Mouse (Mus musculus): Measurements from ENCODE around the gene Smarcd3. TPM values are rescaled to one million over a fixed set of nuclear protein-coding genes. Genes with fewer than 3 reads are reported as not detected.

The Smarcd3 gene
- polyA plus RNA-seq, 1 experiment = 247 TPM

- DNase-seq (ENCODE audit: low read depth) = no peak
These were observed 26.9 kb downstream of the Smarcd3 start for GRCm38 (mm10) chr5:24597221-24597728.

DNA sequence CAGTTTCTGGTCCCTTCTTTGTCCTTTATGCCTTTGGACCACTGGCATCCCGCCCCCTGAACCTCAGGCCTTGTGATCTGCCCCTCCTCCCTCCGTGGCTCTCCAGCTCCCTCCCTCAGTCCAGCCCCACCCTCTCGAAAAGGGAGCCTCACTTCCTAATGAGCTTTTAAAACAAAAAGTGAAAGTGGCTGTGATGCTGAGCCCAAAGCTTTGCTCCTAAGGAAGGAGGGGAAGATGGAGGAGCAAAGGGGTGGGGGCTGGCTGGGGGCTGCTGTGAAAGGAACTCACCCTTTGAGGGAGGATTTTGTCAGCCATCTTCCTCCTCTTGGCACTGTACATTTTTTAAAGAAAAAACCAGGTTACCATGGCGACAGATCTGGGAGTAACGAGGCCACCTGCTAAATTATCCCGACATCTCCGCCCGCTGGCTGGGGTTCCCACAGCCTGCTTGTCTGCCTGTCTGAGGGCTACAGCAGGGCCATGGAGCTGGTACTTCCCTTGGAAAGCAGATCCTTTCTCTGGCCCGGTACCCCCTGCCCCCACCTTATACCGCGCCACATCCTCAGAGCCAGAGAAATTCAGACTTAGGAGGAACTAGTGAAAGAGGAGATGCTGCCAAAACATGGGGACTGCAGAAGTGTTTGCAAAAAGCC lies 27.6 kb downstream of the Smarcd3 start:
- no peak for DNase-seq (ENCODE audit: low read depth)

GRCm38 (mm10) chr5:24595786-24596380 lies 28.3 kb downstream of the Smarcd3 start:
- no peak for DNase-seq (ENCODE audit: low read depth)

GRCm38 (mm10) chr5:24595261-24595660 lies 28.9 kb downstream of the Smarcd3 start:
- DNase-seq (ENCODE audit: low read depth) = no peak

- no peak for DNase-seq (ENCODE audit: low read depth)
These were observed 29.9 kb downstream of the Smarcd3 start for GRCm38 (mm10) chr5:24594346-24594745.

DNA sequence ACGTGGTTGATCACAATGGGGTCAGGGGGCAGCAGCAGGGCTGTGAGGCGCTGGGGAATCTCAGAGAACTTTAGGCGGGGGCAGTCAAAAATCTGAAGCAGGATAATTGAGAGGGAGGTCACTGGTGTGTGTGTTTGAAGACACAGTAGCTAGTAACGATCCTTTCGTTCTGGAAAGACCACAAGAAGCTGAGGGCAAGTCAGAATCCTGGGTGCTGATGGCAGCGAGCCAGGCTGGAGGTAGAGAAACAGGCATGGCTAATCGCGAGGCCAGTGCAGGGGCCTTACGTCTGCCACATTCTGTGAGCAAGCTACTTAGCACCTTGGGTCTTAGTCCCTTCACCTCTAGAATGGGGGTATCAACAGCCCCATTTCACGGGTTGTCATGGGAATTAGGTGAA lies 30.3 kb downstream of the Smarcd3 start:
- DNase-seq (ENCODE audit: low read depth) = no peak

- DNase-seq (ENCODE audit: low read depth) = no peak
These were observed 31.0 kb downstream of the Smarcd3 start for GRCm38 (mm10) chr5:24593230-24593629.

- DNase-seq (ENCODE audit: low read depth) = no peak
These were observed 31.6 kb downstream of the Smarcd3 start for GRCm38 (mm10) chr5:24592471-24593160.

DNA sequence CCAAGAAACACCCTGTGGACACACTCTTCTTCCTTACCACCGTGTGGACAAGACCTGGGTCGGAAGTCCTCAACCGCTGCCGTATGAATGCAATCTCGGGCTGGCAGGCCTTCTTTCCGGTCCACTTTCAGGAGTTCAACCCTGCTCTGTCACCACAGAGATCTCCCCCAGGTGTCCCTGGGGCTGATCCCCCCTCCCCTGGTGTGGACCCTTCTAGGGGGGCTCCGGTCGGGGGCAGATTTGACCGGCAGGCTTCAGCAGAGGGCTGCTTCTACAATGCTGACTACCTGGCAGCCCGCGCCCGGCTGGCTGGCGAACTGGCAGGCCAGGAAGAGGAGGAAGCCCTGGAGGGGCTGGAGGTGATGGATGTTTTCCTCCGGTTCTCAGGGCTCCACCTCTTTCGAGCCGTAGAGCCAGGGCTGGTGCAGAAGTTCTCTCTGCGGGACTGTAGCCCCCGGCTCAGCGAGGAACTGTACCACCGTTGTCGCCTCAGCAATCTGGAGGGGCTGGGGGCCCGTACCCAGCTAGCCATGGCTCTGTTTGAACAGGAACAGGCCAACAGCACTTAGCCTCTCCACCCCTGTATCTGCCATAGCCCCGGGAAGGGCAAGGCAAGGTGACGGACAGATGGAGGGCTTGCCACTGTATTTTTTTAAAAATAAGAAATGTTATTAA lies 32.3 kb downstream of the Smarcd3 start:
- DNase-seq (ENCODE audit: low read depth) = no peak

- DNase-seq (ENCODE audit: low read depth) = no peak
These were observed 32.9 kb downstream of the Smarcd3 start for GRCm38 (mm10) chr5:24591268-24591721.

DNA sequence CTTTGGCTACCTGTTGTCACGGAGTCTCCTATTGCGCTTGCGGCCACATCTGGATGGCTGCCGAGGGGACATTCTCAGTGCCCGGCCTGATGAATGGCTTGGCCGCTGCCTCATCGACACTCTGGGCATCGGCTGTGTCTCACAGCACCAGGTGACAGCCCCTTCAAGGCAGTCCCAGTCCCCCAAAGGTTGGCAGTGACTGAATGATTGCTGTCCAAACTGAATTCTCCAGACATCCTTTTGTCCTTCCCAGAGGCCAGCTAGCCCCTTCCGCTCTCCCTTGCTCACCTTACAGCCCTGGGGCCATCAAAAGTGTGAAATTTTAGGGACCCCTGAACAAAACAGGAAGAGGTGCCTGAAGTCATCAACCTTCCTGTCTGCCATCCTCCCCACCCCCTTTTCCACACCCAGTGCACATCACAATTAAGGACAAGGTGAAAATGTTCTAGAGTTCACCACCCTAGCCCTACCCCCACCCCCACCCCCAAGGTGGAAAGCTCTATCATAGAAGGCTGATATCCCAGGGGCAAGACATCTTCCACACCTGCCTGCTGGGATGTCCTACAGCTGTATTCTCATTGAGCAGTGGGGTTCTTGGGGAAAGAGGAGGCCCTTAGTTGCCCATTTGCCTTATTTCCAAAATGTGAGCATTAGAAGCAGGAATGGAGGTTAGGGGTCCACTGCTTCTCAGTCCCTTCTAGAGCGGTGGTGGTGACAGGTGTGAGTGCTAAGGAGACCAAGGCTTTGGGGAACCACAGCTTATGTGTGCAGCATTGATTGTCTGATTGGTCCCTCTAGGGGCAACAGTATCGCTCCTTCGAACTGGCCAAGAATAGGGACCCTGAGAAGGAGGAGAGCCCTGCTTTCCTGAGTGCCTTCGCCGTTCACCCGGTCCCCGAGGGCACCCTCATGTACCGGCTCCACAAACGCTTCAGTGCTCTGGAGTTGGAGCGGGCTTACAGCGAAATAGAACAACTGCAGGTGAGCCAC lies 34.4 kb downstream of the Smarcd3 start:
- DNase-seq (ENCODE audit: low read depth) = no peak

- no peak for DNase-seq (ENCODE audit: low read depth)
These were observed 37.0 kb downstream of the Smarcd3 start for GRCm38 (mm10) chr5:24587200-24587577.

DNA sequence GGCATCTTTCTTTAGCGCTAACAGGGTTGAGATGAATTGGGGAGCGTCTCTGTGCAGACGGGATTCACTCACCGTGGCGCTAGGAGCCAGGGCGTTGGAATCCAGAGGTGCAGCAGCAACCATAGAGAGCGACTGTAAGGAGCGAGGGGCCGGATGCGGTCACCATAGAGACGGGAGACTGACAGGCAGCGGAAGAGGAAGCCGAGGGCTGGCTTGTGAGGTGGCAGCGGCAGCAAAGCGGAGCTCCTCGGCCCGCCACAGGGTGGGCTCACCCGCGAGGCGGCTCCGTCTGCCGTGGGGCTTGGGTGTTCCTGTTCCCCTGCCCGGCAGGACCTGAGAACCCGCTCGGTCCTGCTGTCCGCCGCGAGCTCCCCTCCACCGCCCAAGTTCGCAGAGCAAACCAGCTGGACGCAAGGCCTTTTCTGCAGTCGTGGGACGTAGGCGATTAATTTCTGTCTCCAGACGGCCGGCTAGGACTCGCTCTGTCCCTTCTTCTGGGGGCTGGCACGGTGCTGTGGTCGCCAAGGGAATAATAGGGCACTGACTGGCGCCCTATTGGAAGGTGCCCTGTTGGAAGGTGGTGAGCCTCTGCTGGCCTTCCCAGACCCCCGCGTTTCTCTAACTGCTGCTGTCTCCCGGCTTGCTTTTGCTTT lies 37.5 kb downstream of the Smarcd3 start, which contains the start of gene Chpf2:
Chpf2 (plus strand) TSS at position 195 of the 653 bp plus-strand sequence.
- no peak for DNase-seq (ENCODE audit: low read depth)

DNA sequence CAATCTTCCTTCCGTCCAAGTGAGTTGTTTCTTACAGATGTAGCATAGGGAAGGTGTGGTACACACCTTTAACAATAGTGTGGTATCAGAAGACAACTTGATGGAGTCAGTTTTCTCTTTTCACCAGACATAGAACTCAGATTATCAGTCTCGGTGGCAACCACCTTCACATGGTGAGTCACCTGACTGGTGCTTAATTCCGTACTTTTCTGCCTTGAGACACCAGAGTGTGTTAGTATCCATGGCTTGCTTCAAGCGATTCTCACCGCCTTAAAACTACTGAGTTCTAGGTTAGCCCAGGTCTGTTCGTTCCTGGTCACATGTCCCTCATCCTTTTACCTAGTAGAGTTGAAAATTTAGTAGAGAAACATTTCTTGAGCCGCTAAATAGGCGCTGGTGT lies 38.1 kb downstream of the Smarcd3 start:
- no peak for DNase-seq (ENCODE audit: low read depth)

GRCm38 (mm10) chr5:24578109-24578963 lies 45.9 kb downstream of the Smarcd3 start:
- DNase-seq (ENCODE audit: low read depth) = no peak

GRCm38 (mm10) chr5:24577183-24577929 lies 46.9 kb downstream of the Smarcd3 start, which contains the start of gene Abcf2:
Abcf2 (minus strand) TSS chr5:24577467.
- DNase-seq (ENCODE audit: low read depth) = peak; percentile 100

GRCm38 (mm10) chr5:24576801-24577182 lies 47.4 kb downstream of the Smarcd3 start:
- DNase-seq (ENCODE audit: low read depth) = no peak

DNA sequence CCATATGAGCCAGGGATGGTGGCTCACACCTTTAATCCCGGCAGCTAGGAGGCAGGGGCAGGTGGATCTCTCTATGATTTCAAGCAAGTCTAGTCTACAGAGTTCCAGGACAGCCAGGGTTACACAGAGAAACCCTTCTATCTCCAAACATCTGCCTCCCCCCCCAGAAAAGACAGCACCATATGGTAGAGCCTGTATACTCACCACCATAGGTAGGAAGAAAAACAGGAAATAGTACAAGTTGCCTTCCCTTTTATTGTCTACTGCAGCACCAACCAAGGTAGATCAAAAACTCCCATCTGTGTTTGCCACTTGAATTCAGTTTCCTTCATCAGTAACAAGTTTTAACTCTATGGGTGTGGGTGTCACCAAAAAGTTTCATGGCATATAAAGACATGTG lies 48.3 kb downstream of the Smarcd3 start:
- no peak for DNase-seq (ENCODE audit: low read depth)

GRCm38 (mm10) chr5:24556709-24557108 lies 67.5 kb downstream of the Smarcd3 start, which contains the start of gene 4931409K22Rik:
4931409K22Rik (minus strand) TSS chr5:24556809.
- no peak for DNase-seq (ENCODE audit: low read depth)
